Mouse (Mus musculus): ENCODE results near the gene Noxo1.

DNA sequence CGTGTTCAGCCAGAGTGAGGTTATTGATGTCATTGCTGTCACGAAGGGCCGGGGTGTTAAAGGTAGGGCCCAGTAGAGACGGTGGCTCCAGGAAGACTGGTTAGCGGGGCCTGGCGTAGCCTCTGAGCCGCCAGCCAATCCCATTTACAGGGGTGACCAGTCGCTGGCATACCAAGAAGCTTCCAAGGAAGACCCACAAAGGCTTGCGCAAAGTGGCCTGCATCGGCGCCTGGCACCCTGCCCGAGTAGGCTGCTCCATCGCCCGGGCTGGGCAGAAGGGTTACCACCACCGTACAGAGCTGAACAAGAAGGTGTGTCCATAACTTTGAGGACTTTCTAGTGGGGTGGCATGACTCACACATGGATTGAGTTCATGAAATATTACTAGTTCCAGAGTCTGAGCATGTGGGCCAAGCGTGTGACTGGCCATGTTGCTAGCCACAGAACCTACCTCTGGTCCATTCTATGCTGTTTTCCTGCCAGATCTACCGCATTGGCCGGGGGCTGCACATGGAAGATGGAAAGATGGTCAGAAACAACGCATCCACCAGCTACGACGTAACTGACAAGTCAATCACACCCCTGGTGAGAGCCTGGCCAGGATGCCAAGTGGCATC, 37.5 kb downstream of the Noxo1 start:
- TF ChIP-seq EP300 (IDR thresholded peaks at IDR 0.05; ENCODE audit: low read depth) (no peak), CTCF (IDR thresholded peaks at IDR 0.05; ENCODE audit: low read depth) (no peak)
